Mouse (Mus musculus) spleen, postnatal 14 days (tissue): ENCODE results near the gene Gdpgp1.

Experiments
- DNase-seq, 2 experiments: peaks; one replicate each; pipeline ENCODE4 v3.0.0; 2021 to 2022; ENCODE audit warnings: low spot score in 2 of 2

Gene Gdpgp1

DNA sequence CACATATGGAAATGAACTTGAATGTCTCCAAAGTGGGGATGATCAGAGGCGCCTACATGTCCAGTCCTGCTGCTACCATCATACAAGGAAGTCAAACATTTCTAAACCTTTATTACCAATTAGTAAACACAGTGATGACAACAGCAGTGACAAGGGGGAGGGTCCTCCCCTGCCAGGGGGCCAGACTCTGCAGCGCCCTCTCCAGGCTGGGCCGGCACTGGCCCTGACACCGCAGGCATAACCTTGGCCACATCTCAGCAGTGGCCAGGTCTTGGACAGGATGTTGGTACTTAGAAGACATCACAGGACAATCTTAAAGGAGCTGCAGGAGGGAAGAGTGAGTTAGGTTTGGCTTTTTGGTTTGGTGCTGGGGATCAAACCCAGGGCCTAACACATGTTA is 5.6 kb upstream of the Gdpgp1 start:
- no peak for DNase-seq

DNA sequence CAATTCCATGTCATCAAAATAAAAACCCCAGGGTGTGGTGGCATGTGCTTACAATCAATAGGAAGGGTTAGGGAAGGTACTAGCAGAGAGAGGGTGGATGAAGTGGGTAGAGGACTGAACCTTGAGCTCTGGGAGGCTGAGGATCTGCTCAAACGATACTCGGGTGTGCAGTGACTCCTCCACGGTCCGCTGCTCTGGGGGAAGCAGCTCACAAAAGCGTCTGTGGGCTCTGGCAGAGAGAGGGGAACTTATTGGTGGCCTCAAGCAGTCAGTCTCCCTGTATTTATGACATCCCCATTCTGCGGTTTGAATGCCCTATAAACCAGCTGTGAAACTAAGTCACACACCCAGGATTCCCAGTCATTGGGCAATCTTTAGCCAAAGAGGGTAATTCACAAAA is 2.5 kb upstream of the Gdpgp1 start:
- no peak for DNase-seq

DNA sequence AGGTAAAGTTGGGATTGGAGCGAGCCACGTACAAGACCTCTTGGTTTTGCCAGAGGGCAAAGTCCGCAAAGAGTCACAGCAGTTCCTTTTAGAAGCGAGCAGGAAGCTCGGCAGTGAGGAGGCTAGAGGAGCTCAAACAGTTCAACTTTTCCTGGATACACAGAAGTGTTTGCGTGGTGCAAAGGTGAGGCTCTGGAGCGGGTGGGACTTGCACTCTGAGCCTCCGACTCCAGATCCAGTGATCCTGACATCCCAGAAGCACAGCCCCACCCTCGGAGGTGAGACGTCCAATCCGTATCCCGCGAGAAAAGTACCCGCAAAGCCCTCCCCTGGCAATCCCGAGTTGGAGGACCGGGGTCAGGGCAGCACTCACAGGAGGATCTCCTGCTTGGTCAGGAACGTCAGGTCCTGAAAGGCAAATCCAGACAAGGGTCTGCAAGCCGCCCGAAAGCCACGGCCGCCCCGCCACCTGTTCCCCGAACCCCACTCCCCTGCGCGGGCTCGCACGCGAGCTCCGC is 635 bp upstream of the Gdpgp1 start:
- DNase-seq: no peak

DNA sequence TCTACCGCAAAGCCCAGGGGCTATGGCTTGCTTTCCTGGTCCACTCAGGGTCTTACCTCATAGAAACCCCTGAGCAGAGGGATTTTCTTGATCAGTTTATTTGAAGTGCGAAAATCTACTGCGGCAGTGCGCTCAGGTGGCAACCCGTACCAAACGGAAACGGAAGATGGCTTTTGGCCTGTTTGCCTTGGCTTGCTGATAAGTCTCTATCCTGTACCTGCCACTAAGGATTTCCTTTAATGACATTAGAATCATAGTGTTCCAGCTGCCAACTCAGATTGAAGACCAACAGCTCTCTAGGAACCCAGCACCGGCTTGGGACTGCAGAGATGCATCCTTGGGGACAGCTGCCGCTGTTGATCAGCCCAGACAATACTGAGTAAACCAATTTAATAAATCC is 1.1 kb downstream of the Gdpgp1 start:
- DNase-seq: no peak

DNA sequence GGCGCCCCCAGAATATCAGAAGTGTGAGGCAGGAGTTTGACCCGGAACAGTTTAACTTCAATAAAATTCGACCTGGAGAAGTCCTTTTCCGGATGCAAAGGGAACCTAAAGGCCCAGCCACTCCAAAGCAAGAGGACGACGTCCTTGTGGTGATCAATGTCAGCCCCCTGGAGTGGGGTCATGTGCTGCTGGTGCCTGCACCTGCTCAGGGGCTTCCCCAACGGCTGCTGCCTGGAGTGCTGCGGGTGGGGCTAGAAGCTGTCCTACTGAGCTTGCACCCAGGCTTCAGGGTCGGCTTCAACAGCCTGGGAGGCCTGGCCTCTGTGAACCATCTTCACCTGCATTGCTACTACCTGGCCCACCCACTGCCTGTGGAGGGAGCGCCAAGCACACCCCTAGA is 5.9 kb downstream of the Gdpgp1 start:
- DNase-seq: no peak

DNA sequence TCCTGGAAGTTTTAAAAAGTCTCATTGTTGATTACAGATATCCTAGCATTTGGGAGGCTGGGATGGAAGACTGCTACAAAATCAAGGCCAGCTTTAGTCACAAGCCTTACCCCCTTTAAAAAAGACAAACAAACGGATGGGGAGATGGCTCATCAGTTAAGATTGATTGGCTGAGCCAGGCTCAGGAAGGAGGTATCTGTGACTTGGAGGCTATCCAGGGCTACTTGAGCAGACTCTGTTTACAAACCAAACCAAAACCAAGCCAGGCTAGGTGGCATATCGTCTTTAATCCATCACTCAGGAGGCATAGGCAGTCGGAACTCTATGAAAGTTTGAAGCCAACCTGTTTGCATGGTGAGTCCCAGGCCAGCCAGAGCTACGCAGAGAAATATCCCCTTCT is 9.0 kb downstream of the Gdpgp1 start:
- no peak for DNase-seq

DNA sequence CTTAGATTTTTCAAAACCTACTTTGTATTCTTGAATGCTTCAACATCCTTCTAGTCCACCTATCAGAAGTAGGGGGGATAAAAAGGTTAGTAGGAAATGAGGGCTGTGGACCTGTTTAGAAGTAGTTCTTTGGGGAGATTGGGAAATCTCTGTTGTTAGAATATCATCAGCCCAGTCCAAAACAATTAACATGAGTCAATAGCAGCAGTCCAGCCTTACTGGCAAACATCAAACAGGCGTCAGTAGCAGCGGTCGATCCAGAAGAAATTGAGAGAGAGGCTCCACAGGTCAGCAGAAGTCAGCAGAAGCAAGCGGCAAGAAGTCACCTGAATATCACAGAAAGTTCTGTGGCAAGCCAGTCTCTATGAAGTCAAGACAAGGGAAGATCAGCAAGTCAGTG is 12.2 kb downstream of the Gdpgp1 start:
- no peak for DNase-seq

DNA sequence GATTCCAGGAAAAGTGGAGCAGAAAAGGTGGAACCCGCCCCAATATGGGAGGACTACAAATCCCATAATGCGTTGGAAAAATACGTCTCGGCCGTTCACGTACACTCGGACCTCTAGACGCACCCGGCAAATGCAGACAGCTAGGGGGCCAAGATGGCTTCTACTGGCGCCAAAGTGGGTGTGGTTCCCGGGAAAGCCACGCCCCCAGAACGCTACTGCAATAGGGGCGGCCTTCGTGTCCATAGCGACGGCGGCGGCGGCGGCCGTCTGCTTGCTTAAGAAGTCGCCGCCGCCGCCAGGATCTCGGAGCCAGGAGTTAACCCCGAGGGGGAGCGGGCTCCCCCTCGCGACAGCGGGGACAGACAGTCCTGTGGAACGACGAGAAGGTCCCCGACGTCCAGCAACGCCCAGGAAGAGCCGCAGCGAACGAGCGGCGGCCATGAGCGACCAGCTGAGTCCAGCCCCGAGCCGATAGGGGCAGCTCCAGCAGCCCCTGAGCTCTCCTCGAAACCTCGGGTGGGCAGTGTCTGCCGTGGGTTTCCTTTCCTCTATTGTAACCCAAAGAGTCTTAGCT is 13.6 kb downstream of the Gdpgp1 start, which contains the start of gene Ttll13:
Gene Ttll13 (plus strand): TSS at position 229 of the 574 bp plus-strand sequence.
- DNase-seq: peak; percentile 96

DNA sequence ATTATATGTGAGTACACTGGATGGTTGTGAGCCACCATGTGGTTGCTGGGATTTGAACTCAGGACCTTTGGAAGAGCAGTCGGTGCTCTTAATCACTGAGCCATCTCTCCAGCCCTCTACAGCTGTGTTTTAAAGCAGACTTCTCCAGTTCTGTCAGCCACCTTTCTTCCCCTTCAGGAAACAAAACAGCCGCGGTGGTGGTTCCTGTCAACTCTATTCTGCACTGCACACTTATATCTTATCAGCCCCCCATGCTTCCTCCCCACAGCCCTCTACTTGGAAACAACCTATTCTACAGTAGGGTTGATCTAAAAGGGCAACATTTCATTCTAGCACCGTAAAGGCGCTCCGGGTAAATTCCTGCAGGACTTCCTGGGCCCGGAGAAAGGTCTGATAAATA is 14.2 kb downstream of the Gdpgp1 start:
- no peak for DNase-seq

DNA sequence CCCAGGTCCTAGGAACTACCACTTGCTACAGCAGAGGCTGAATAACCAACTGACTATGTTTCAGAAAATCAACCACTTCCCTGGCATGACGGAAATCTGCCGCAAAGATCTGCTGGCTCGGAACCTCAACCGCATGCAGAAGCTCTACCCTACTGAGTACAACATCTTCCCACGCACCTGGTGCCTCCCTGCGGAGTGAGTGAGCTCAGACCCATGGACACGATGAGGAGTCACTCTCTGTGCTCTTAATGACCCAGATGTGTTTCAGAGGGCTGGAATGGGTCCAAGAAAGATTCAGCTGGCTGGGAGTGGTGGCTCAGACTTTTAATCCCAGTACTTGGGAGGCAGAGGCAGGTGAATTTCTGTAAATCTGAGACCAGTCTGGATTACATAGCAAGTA is 19.8 kb downstream of the Gdpgp1 start:
- DNase-seq: no peak

DNA sequence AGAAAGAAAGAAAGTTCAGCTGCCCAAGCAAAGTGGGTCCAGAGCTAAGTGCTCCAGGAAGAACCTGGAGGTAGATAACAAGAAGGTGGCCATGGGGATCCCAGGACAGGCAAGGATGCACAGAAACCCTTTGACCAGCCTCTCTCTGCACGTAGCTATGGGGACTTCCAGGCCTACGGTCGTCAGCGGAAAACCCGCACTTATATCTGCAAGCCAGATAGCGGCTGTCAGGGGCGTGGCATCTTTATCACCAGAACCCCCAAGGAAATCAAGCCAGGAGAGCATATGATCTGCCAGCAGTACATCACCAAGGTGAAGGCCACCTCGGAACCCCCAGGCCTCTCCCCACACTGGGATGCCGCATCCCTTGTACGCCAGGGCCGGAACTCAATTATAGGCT is 20.2 kb downstream of the Gdpgp1 start:
- no peak for DNase-seq

DNA sequence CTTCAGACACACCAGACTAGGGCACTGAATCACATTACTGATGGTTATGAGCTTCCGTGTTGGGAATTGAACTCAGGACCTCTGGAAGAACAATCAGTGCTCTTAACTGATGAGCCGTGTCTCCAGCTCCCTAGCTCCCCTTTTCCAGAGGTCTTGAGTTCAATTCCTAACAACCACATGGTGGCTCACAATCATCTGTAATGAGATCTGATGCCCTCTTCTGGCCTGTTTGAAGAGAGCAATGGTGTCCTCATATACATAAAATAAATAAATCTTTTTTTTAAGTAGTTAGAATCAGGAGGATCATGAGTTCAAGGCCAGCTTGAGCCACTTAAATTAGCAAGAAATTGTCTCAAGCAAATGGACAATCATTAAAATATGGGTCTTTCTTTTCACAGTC is 23.3 kb downstream of the Gdpgp1 start:
- no peak for DNase-seq

DNA sequence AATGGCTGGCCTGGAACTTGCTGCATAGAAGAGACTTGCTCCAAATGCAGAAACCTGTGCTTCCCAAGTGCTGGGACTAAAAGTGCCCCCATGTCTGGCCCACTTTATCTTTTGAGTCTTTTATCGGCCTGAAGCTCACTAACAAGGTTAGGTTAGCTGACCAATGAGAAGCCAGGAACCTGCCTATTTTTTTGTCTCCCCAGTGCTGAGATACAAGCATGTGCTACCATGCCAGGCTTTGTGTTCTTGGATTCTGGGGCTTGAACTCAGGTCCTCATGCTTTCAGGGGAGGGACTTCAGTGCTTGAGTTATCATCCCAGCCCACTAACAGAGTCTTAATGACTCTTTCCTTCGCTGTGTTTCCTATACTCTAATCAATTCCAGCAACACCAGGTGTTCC is 25.0 kb downstream of the Gdpgp1 start:
- no peak for DNase-seq

DNA sequence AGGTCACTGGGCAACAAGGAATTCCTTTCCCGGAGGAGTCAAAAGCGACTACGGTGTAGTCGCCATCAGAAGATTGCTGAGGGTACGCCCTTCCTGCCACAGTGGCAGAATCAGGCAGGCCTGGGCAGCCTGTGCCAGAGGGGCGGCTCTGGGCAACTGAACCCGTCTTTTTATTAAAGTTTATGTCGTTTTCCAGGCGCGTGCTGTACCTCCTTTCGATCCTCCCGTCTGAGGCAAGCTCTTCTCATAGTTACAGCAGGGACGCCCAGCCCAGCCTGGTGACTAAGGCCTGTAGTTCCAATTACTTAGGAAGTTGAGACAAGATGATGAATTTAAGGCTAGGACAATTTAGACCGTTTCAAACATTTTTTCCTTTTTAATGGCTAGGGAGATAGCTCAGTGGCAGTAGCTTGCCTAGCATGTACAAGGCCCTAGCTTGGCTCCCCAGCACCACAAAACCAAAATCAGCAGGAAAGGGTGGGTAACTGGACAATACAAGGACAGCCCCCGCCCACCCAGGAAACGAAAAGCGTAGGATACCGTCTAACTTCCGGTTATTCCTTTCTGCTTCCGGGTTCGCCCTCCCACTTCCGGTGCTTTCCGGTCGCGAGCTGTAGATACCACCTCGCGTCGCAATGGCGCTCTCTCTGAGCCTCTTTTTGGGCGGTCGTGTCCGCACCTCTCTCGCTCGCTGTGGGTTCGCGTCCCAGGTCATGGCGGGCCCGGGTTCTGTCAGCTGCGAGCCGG is 28.1 kb downstream of the Gdpgp1 start, which contains the start of gene Ngrn:
Gene Ngrn (plus strand): TSS at position 591 of the 747 bp plus-strand sequence.
- DNase-seq: peak; percentile 62 to 76

DNA sequence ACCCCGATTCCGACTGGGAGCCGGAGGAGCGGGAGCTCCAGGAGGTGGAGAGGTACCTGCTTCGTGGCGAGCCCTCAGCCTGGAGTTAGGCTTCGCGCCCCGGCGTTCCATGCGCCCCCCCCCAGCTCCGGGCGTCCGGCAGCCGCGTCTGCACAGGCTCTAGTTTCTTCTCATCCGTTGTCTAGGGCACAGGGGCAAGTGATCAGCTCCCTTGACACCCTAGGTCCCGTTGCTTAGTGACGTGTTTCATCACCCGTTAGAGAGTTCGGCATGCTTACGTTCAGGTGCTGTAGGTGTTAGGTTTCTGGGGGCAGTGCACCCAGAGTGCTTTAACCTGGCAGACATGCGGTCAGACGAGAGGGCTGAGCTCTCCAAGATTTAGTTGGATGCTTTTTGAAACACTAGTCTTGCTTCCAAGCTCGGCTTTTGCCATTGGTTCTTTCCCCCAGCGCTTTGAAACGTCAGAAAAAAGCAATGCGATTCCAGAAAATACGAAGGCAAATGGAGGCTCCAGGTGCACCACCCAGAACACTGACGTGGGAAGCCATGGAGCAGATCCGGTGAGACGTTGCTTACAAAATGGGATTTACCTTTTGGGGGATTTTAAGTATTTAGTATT is 28.8 kb downstream of the Gdpgp1 start:
- DNase-seq: no peak

DNA sequence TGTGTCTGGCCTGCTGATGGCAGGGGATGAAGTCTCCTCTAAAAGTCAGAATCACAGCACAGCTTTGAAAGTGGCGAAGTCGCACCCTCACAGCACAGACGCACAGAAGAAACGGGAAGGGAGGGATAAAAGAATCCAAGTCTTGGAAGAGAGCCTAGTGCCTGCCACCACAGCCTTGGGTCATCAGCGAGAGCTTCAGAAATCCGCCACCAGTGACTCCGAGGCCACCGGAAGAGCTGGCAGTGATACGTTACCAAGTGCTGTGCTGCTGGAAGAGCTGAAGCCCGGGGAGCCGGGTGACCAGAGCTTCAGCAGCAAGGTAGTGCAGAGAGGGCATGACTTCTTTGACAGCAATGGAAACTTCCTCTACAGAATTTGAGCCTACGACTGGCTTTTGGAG is 31.9 kb downstream of the Gdpgp1 start:
- DNase-seq: no peak

DNA sequence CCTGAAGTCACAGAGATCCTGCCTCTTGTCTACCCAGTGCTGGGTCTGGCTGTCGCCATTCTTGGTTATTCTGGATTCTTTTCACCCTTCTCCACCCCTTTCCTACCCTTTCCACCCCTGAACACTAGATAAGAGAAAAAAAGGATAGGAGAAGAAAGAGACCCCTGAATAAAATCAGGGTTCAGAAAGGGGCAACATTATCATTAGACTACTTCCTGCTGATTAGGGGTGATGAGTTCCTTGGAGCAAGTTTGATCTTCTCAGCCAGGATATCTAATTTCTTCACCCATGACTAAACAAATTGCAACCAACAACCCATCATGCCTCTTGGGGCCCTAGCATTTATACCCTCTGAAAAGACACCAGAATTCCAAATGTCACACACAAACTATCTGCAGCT is 35.1 kb downstream of the Gdpgp1 start:
- no peak for DNase-seq

DNA sequence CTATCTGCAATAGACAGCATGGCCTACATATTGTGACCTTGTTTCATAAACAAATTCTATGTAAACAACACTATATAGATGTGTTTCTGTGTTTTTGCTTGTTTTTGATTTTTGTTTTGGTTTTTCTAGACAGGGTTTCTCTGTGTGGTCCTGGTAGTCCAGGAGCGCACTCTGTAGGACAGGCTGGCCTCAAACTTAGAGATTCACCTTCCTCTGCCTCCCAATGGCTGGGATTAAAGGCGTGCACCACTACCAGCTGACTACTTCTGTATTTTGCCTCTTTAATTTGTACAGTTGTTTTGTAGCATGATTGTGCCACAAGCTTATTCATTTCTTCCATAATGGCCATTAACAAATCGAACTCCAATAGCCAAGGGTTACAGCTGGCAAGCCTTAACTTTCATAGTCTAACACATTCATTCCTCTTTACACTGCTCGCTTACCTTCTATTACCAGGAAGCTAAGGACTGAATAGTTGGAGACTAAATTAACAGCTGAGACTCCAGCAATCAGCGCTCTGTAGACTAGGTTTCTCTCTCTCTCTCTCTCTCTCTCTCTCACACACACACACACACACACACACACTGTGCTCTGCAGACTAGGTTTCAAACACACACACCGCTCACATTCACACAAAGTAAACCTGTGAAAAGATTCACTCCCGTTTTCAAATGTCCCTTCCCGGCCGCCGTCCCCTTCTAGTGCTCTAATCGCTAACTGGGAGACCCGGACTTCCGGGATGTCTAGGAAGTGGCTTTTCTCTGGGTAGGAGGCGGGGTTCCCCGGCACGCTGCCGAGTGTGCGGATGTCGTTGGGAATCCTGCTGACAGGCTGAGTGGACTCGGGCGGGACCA is 36.5 kb downstream of the Gdpgp1 start, which contains the start of gene Vps33b:
Gene Vps33b (plus strand): TSS at position 753 of the 854 bp plus-strand sequence.
- peak; percentile 90 for DNase-seq

DNA sequence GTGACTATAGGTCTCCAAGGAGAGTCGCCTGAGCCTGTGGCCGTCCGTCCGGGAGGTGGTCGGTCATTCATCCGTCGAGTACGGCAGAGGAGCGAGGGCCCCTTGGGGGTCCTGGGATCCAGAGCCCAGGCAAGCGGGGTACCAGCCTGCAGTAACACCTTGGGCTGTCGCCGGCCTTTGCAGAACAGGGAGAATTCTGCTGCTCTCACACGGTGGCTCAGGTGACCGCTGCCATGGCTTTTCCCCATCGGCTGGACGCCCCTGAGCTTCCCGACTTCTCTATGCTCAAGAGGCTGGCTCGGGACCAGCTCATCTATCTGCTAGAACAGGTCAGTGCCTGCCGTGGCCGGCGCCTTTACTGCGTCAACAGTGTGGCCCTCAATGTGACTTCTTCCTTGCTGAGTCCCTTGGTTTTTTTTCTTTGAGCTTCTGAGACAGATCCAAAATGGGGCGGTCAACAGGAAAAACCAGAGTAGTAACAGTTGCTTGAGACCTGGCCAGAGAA is 37.1 kb downstream of the Gdpgp1 start:
- DNase-seq: no peak

DNA sequence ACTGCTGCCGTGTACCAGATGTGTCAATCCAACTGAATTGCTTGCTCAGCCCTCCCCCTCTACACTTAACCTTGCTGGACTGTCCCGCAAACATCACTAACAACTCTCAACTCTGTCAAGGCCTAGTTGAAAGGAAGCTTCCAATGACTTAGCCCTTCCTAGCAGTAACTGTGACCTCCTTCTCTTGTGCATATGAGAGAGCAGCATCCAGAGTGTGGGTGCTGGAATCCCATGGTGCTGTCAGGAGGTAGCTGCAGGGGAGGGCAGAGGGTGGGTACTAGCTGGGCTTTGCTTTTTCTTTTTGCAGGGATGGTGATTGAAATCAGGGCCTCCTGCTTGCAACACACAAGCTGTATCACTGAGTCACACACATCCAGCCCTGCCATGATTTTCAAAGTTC is 40.8 kb downstream of the Gdpgp1 start:
- no peak for DNase-seq

DNA sequence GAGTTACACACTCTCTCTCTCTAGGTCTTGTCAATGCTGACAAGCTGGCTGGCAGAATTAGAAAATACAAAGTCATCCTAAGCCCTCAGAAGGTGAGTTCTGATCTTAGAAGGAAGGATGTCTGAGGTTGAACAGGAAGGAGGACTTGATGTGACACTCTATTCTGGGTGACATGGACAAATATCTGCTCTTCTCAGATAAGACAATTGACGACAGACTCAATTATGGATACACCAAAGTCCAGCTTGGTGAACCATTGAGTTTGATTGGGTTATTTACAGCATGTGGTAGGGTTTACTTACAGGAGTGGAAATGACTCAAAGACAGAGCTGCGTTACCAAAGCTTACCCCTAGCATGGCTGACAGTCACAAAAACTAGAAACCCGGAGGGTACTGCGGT is 43.7 kb downstream of the Gdpgp1 start:
- DNase-seq: no peak

DNA sequence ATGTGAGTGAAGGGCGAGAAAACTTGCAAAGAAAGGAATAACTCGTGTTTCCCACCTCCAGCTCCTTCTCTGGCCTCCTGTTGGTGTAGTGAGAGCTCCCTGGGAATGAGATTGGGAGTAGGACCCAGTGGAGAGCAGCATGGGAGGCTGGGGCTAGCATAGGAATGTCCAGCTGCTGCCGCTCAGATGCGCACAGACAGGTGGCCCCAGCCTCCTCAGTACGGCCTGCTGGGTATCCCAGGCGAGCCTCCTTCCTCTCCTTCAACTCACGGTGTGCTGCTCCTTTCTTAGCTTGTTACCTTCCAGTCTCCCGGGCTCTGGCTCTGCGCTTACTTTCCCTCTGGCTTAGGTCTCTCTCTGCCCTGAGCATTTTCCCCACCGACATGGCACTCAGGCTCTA is 47.4 kb downstream of the Gdpgp1 start:
- DNase-seq: no peak
